In genomic region chr2:59285581-59285980, GRCm38 (mm10) we compare ENCODE assay signal across 11 mouse cellular contexts.
A peak's percentile ranks its signal among the peaks of the same experiment; 100 is the strongest.
DNase-seq lines count a peak whose midpoint lies in the region; ATAC-seq and TF ChIP-seq lines count a peak whose summit lies in the region.
"Had no signal": no experiment of that assay in that cellular context is flagged by ENCODE, and none has a peak within 500 bp of the region (broad histone marks: within the 10 kb centered on the region; RNA-seq: fewer than 3 reads in every experiment).

No protein-coding gene starts in this region.

- 15% methylated on average over 1 of the region's 1 CpGs for WGBS in kidney, adult 2 months
- WGBS in kidney, embryonic 15.5 days: 71% methylated on average over 1 of the region's 1 CpGs

- no peak overlapping the region for H3K4me3 ChIP-seq in kidney, adult 2 months (ENCODE audit: insufficient read depth, low read depth, low read length)
- no peak overlapping the region for H3K4me3 ChIP-seq in kidney, embryonic 15.5 days (replicated peaks)
- H3K4me3 ChIP-seq: forebrain, embryonic 10.5 days; liver, embryonic 12.5 days had no signal

- no peak for TF ChIP-seq POLR2A in kidney, adult 2 months (IDR thresholded peaks at IDR 0.05; ENCODE audit: low read depth, low read length)

- H3K36me3 ChIP-seq in kidney, adult 2 months (ENCODE audit: control insufficient read depth, insufficient read depth, low read length): no peaks in the 10 kb centered on the region
- H3K36me3 ChIP-seq in kidney, embryonic 15.5 days: no peaks in the 10 kb centered on the region

- no peak for ATAC-seq in kidney, embryonic 15.5 days (replicated peaks; ENCODE audit: low FRiP score)
- ATAC-seq: intestine, postnatal 0 days; liver, embryonic 12.5 days had no signal

- no peaks in the 10 kb centered on the region for H3K9me3 ChIP-seq in kidney, embryonic 15.5 days (replicated peaks)
- H3K9me3 ChIP-seq: forebrain, embryonic 10.5 days; liver, embryonic 12.5 days had no signal

- no peak overlapping the region for H3K27ac ChIP-seq in kidney, adult 2 months (ENCODE audit: insufficient read depth, low read depth, low read length)
- no peak overlapping the region for H3K27ac ChIP-seq in kidney, embryonic 15.5 days
- H3K27ac ChIP-seq: forebrain, embryonic 10.5 days; liver, embryonic 12.5 days had no signal

- TF ChIP-seq CTCF in kidney, adult 2 months (conservative IDR thresholded peaks at IDR 0.05; ENCODE audit: insufficient read depth, insufficient read length, low read depth, low read length): no peak

- DNase-seq in adrenal gland, adult 8-10 months: peak; percentile 18
- no peak for DNase-seq in adrenal gland, postnatal 25 days
- DNase-seq in kidney, adult 2 months: peak; percentile 63
- peak; percentile 17 for DNase-seq in 3134 (ENCODE audit: extremely low read depth, insufficient read length, low spot score)
- DNase-seq in fat pad, adult 2 months (ENCODE audit: extremely low read depth, low read depth, low spot score): peak; percentile 16
- DNase-seq in natural killer cell, adult 2 months (ENCODE audit: low spot score in 2 of 2): no peak
- no peak for DNase-seq in frontal cortex, postnatal 36 days (ENCODE audit: low spot score in 2 of 2)

- no peak overlapping the region for H3K4me2 ChIP-seq in kidney, embryonic 15.5 days
- H3K4me2 ChIP-seq: liver, embryonic 12.5 days had no signal

- peaks cover 13% of the 10 kb centered on the region; the same call in 1 of the 2 replicates for H3K4me1 ChIP-seq in kidney, adult 2 months (ENCODE audit: control insufficient read depth, insufficient read depth, low read length)
- H3K4me1 ChIP-seq in kidney, embryonic 15.5 days: peaks cover 31% of the 10 kb centered on the region
- H3K4me1 ChIP-seq: liver, embryonic 12.5 days had no signal

- no peak overlapping the region for H3K9ac ChIP-seq in kidney, embryonic 15.5 days
- H3K9ac ChIP-seq: liver, embryonic 12.5 days had no signal

- H3K27me3 ChIP-seq in kidney, adult 2 months (replicated peaks; ENCODE audit: control insufficient read depth, insufficient read depth, low read length): no peaks in the 10 kb centered on the region
- H3K27me3 ChIP-seq in kidney, embryonic 15.5 days: no peaks in the 10 kb centered on the region
- H3K27me3 ChIP-seq: liver, embryonic 12.5 days had no signal

Comparison
In these comparisons a context has a peak if more than half of its experiments do, and no peak if none do; other contexts are left out.
1. DNase-seq: peak in adrenal gland, adult 8-10 months (single experiment), kidney, adult 2 months (single experiment), 3134 (single experiment) and fat pad, adult 2 months (single experiment); none in adrenal gland, postnatal 25 days (single experiment), natural killer cell, adult 2 months (0 of 2) and frontal cortex, postnatal 36 days (0 of 2).